In genomic region chr9:50425866-50426495, GRCm38 (mm10) we compare ENCODE assay signal across 12 mouse cellular contexts.
DNase-seq lines count a peak whose midpoint lies in the region; ATAC-seq and TF ChIP-seq lines count a peak whose summit lies in the region.
"Had no signal": no experiment of that assay in that cellular context is flagged by ENCODE, and none has a peak within 500 bp of the region (broad histone marks: within the 10 kb centered on the region; RNA-seq: fewer than 3 reads in every experiment).

No protein-coding gene starts in this region.

- no peak for ATAC-seq in lung, embryonic 14.5 days (ENCODE audit: insufficient read depth)
- peak; percentile 59 for ATAC-seq in megakaryocyte progenitor cell, adult 5-6 weeks (replicated peaks; ENCODE audit: poor library complexity)

- no peaks in the 10 kb centered on the region for H3K36me3 ChIP-seq in lung, embryonic 14.5 days (ENCODE audit: insufficient read depth)
- H3K36me3 ChIP-seq: G1E; liver, embryonic 13.5 days had no signal

- no peaks in the 10 kb centered on the region for H3K4me1 ChIP-seq in lung, embryonic 14.5 days (ENCODE audit: insufficient read depth)

- H3K9ac ChIP-seq in lung, embryonic 14.5 days = no peak overlapping the region
- H3K9ac ChIP-seq: hindbrain, embryonic 14.5 days; liver, embryonic 13.5 days had no signal

- WGBS in lung, embryonic 14.5 days = 37% methylated on average over 4 of the region's 4 CpGs

- H3K4me2 ChIP-seq in lung, embryonic 14.5 days = no peak overlapping the region
- H3K4me2 ChIP-seq: hindbrain, embryonic 14.5 days; liver, embryonic 13.5 days had no signal

- TF ChIP-seq CTCF in lung, embryonic 14.5 days (IDR thresholded peaks at IDR 0.05; ENCODE audit: low read depth) = peak; percentile 46

- 0 out of 2 replicates have a peak, but pooled peaks cover 3% of the 10 kb centered on the region for H3K27me3 ChIP-seq in lung, embryonic 14.5 days (ENCODE audit: insufficient read depth, low read length)

- no peak overlapping the region for H3K4me3 ChIP-seq in lung, embryonic 14.5 days (ENCODE audit: low read depth, low read length)
- H3K4me3 ChIP-seq: liver, embryonic 13.5 days had no signal

- peak; percentile 79 for DNase-seq in heart, adult 11 months
- no peak for DNase-seq in heart, postnatal 4 days
- DNase-seq in lung, embryonic 14.5 days = peak; percentile 9
- DNase-seq in lung, postnatal 4 days = no peak
- peak; percentile 14 for DNase-seq in NIH3T3 (ENCODE audit: low read depth)
- no peak for DNase-seq in spleen, postnatal 4 days (ENCODE audit: low spot score in 2 of 2)
- no peak for DNase-seq in B cell, adult 2 months
- DNase-seq: cerebellum, postnatal 36 days; liver, embryonic 13.5 days had no signal

- H3K9me3 ChIP-seq in lung, embryonic 14.5 days (ENCODE audit: low read depth, low read length) = no peaks in the 10 kb centered on the region
- H3K9me3 ChIP-seq: liver, embryonic 13.5 days had no signal

- no peak overlapping the region for H3K27ac ChIP-seq in lung, embryonic 14.5 days (ENCODE audit: low read depth)
- H3K27ac ChIP-seq: hindbrain, embryonic 14.5 days; liver, embryonic 13.5 days had no signal

Comparison
In these comparisons a context has a peak if more than half of its experiments do, and no peak if none do; other contexts are left out.
1. DNase-seq: peak in heart, adult 11 months (single experiment), lung, embryonic 14.5 days (single experiment) and NIH3T3 (single experiment); none in heart, postnatal 4 days (single experiment), lung, postnatal 4 days (0 of 2), spleen, postnatal 4 days (0 of 2) and B cell, adult 2 months (0 of 2).